10 mouse cellular contexts compared by ENCODE assay signal in genomic region chr9:111838069-111838820, GRCm38 (mm10).
DNase-seq lines count a peak whose midpoint lies in the region; ATAC-seq lines count a peak whose summit lies in the region.
"Had no signal": no experiment of that assay in that cellular context is flagged by ENCODE, and none has a peak within 500 bp of the region (broad histone marks: within the 10 kb centered on the region; RNA-seq: fewer than 3 reads in every experiment).

No protein-coding gene starts in this region.

- H3K4me3 ChIP-seq in hindbrain, embryonic 14.5 days (replicated peaks; ENCODE audit: low read length): no peak overlapping the region
- no peak overlapping the region for H3K4me3 ChIP-seq in hindbrain, embryonic 12.5 days
- no peak overlapping the region for H3K4me3 ChIP-seq in neural tube, embryonic 15.5 days (replicated peaks)
- H3K4me3 ChIP-seq: myocyte had no signal

- WGBS in hindbrain, embryonic 14.5 days: 65% methylated on average over 7 of the region's 7 CpGs
- 74% methylated on average over 7 of the region's 7 CpGs for WGBS in hindbrain, embryonic 12.5 days
- WGBS in neural tube, embryonic 15.5 days: 40% methylated on average over 7 of the region's 7 CpGs

- DNase-seq in hindbrain, embryonic 14.5 days (ENCODE audit: low spot score): no peak
- DNase-seq in brain, embryonic 18.5 days (ENCODE audit: low read depth, low spot score): peak; percentile 30
- DNase-seq in layer of hippocampus, adult 9-10 months (ENCODE audit: low spot score): peak; percentile 44
- DNase-seq in urinary bladder, postnatal 4 days (ENCODE audit: low spot score in 2 of 2): no peak
- DNase-seq in urinary bladder, postnatal 10 days (ENCODE audit: low spot score): no peak
- no peak for DNase-seq in adrenal gland, adult 8-10 months
- DNase-seq: lung, postnatal 14 days had no signal

- ATAC-seq in hindbrain, embryonic 14.5 days (ENCODE audit: low FRiP score): no peak
- no peak for ATAC-seq in hindbrain, embryonic 12.5 days (ENCODE audit: low FRiP score)
- peak; percentile 87 for ATAC-seq in neural tube, embryonic 15.5 days (ENCODE audit: low FRiP score)

- no peak overlapping the region for H3K9ac ChIP-seq in hindbrain, embryonic 14.5 days
- no peak overlapping the region for H3K9ac ChIP-seq in hindbrain, embryonic 12.5 days
- H3K9ac ChIP-seq in neural tube, embryonic 15.5 days (replicated peaks): no peak overlapping the region

- no peaks in the 10 kb centered on the region for H3K36me3 ChIP-seq in hindbrain, embryonic 14.5 days (replicated peaks; ENCODE audit: control insufficient read depth, insufficient read depth)
- H3K36me3 ChIP-seq in hindbrain, embryonic 12.5 days: no peaks in the 10 kb centered on the region
- H3K36me3 ChIP-seq in neural tube, embryonic 15.5 days: no peaks in the 10 kb centered on the region

- H3K4me2 ChIP-seq in hindbrain, embryonic 14.5 days (replicated peaks): no peak overlapping the region
- H3K4me2 ChIP-seq in hindbrain, embryonic 12.5 days (replicated peaks): no peak overlapping the region
- no peak overlapping the region for H3K4me2 ChIP-seq in neural tube, embryonic 15.5 days

- 0 out of 2 replicates have a peak overlapping the region, but pooled peaks have one; percentile 29 for H3K27ac ChIP-seq in hindbrain, embryonic 14.5 days
- no peak overlapping the region for H3K27ac ChIP-seq in hindbrain, embryonic 12.5 days
- peak overlapping the region; percentile 75 for H3K27ac ChIP-seq in neural tube, embryonic 15.5 days (replicated peaks)

- H3K9me3 ChIP-seq in hindbrain, embryonic 14.5 days (ENCODE audit: control insufficient read depth, low read length): no peaks in the 10 kb centered on the region
- H3K9me3 ChIP-seq in hindbrain, embryonic 12.5 days (replicated peaks): no peaks in the 10 kb centered on the region
- no peaks in the 10 kb centered on the region for H3K9me3 ChIP-seq in neural tube, embryonic 15.5 days (replicated peaks)

- H3K27me3 ChIP-seq in hindbrain, embryonic 14.5 days (ENCODE audit: control insufficient read depth, insufficient read depth, low read length): no peaks in the 10 kb centered on the region
- no peaks in the 10 kb centered on the region for H3K27me3 ChIP-seq in hindbrain, embryonic 12.5 days
- no peaks in the 10 kb centered on the region for H3K27me3 ChIP-seq in neural tube, embryonic 15.5 days (replicated peaks)

- no peaks in the 10 kb centered on the region for H3K4me1 ChIP-seq in hindbrain, embryonic 14.5 days (replicated peaks; ENCODE audit: control insufficient read depth, insufficient read depth, low read length)
- H3K4me1 ChIP-seq in hindbrain, embryonic 12.5 days: no peaks in the 10 kb centered on the region
- peaks cover 15% of the 10 kb centered on the region for H3K4me1 ChIP-seq in neural tube, embryonic 15.5 days

Comparison
In these comparisons a context has a peak if more than half of its experiments do, and no peak if none do; other contexts are left out.
1. DNase-seq: peak in brain, embryonic 18.5 days (single experiment) and layer of hippocampus, adult 9-10 months (single experiment); none in hindbrain, embryonic 14.5 days (single experiment), urinary bladder, postnatal 4 days (0 of 2), urinary bladder, postnatal 10 days (single experiment) and adrenal gland, adult 8-10 months (single experiment).